Mouse (Mus musculus) skeletal muscle tissue, adult 2 months (tissue): ENCODE measurements around the gene Frmd6.

Experiments
- DNase-seq: peaks from one replicate; pipeline ENCODE4 v3.0.0-alpha.2; 2012; ENCODE audit warnings: low read depth, low spot score

The Frmd6 gene

DNA sequence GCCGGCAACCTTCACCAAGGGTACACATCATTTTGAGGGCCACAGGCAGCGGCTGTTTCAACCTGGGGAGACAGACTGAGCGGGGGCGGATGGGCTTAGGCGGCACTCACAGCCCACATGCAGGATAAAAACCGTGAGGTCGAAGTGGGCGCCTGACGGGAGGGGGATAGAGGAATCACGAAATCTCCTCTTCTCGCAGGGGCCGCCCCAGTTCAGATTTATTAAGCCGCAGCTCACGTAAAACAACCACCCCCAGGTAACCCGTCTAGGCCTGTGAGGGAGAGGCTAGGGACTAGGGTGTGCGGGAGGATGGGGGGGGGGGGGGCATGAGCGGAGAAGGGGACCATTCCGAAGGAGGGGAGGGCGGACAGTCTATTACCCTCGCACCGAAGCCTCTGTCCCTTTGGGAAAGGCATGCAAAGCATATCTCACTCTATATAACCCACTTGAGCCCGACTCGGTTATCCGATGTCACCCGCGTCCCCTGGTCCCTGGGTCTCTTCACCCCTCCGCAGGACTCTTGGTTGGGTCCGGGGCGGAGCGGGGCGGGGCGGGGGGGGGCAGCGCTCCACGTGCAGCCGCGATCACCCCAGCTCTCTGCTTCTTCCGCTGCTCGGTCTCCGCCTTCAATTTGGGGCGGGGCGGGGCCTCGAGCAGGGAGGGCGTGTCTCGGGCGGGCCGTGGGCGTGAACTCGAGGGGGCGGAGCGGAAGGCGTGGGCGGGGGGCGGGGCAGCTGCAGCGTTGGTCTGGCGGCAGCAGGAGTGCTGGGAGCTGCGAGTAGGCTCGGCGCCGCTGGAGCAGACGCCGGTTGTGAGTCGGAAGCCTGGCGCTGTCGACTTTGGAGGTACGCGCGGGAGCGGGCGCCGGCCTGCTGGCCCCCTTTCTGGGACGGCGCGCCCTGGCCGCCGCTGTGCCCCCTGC lies at the start of gene Frmd6:
Gene Frmd6 (plus strand): TSS at position 786 of the 922 bp plus-strand sequence.
- peak; percentile 94 for DNase-seq

DNA sequence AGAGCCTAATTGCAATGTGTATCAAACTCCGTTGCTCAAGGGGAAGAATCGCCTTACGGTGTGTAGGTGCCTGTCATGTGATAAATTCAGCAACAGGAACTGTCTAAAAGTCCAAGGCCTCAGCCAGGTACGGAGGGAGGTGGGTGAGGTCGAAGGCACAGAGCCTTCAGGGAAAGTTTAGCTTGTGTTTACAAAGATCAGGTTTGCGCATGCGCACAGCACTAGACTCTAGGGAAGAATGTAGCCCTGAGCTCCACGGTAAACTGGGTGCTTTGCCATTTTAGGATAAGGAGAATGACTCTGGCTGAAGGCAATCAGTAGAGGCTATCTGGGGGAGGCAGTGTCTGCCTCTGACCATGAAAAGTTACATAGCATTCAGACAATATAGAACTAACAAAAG lies 49.7 kb upstream of the Frmd6 start:
- no peak for DNase-seq

DNA sequence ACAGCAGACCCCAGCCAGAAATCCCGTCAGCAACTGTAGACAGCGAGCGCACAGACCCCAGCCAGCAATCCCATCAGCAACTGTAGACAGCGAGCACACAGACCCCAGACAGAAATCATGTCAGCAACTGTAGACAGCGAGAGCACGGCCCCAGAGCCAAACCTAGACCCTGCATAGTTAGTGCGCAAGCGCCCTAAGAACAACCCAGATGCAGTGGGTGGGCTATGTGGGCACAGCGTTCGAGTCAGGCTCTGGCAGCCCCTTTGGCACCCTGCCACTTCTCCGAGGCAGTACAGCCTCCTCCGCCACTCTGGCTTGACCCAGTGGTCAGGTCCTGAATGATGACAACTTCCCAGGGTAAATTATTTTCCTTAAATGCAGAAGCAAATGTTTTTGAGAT lies 48.6 kb upstream of the Frmd6 start:
- no peak for DNase-seq

DNA sequence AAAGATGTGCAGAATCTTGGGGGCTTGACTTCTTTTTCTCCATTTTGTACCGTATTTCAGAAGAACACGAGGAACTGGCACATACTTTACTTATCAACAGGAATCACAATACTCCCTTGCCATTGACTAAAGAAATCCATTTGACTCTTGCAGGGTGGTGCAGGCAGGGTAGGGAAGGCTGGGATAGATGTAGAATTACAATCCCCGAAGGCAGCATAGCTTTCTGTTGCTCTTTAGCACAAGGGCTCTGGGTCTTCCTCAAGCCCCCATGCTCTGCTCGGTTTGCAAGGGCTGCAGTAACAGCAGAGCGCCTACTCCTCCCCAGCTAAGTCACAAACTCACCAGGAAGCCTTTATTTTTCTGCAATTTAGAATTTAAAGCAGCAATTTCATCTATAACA lies 47.8 kb upstream of the Frmd6 start:
- DNase-seq, result no peak

DNA sequence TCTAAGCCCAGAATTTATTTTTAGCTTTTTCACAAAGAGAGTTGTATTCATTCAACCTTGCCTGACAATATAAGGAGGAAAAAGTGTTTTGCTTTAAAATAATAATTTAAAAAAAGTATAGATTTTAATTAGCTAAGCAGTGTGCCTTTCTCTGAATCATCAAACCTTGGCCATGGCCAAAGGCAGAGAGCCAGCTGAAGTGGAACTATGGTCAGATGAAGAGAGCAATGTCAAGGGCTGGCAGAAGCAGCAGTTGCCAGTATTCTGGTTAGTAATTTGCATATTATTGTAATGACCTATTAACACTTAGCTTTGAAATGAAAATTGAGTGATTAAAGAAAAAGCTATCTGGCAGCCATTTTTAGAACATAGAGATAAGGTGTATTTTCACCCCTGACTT lies 47.4 kb upstream of the Frmd6 start:
- DNase-seq, result no peak

DNA sequence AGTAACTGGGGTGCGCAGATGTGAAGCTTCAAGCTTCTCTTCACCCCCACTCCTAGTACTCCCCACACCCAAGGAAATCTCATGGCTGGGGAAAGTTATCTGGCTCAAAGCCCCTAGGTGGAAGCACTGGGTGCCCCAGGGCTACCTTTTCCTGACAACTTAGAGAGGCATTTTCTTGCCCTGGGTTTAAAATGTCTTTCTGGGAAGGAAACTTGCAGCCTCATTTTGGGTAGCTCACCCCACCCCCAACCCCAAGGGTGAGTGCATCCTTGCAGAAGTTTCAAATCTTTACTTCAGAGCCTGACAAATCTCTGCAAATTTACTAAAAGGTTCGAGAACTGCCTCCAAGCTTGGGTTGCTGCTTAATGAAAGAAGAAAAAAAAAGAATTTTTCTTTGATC lies 47.0 kb upstream of the Frmd6 start:
- DNase-seq, result no peak

DNA sequence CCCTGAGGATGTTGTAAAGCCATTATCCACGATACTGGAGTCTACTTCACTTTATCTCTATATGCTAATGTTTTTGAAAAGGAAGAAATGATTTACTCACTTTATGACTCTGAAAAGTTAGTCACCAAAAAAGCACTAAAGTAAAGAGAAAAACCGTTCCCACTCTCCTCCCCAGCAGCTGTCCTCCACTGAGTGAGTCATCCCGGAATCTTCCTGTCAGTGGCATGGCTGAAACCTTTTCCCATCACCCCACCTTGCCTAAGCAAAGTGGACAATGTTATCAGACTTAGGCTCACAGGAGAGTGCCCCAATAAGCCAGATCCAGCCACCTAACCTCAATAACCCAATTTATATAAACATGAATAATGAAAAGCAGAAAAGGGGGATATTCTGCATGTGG lies 46.6 kb upstream of the Frmd6 start:
- no peak for DNase-seq

DNA sequence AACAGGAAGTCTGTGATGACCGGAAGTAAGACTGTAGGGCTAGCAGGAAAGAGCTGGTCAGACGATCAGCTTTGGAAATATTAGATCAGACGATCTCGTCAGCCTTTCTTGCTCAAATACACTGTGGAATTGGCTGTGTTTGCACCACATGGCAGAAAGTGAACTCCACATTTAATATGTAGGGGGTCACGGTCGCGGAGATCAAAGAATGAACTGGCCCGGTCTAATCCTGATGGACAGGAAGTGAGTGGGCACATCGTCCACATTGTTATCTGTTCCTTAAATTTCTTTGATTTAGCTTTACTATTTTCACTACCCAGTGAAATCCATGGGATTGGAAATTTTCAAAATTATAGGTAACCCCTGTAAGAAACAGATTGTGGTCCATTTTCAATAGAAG lies 42.3 kb upstream of the Frmd6 start:
- DNase-seq, result no peak

DNA sequence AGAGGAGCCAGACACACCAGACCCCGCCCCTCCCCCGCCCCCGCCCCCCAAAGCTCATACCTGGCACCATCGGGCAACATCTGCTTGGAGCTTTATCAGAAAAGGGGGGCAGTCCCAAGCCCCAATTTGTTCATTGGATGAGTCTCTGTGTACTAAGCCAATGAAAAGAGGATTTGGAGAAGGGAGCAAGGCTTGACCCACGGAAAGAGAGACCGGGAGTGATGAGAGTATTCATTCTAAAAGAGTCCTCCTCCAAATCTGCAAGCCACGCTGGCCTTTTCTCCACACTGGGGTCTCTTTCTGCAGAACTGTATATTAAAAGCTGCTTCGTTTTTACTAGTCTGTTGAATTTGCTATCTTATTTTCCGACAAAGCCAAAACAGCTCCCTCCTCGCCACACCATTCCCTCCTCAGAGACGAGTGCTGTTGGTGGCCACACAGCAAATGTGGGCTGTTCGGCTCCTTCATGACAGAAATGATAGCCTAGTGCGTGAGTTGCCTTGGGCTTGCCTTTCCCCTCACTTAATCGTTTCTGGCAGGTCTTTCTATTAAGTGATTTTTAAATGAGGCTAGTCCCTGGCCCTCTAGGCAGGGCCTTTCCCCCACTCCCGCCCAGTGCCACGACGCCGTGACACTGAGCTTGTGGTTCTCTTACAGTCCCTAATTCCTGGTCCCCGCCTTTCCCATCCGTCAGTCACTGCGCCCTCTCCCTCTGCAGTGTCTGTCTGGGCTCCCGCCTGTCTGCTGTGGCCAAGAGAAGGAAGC lies 41.7 kb upstream of the Frmd6 start:
- DNase-seq, result no peak

DNA sequence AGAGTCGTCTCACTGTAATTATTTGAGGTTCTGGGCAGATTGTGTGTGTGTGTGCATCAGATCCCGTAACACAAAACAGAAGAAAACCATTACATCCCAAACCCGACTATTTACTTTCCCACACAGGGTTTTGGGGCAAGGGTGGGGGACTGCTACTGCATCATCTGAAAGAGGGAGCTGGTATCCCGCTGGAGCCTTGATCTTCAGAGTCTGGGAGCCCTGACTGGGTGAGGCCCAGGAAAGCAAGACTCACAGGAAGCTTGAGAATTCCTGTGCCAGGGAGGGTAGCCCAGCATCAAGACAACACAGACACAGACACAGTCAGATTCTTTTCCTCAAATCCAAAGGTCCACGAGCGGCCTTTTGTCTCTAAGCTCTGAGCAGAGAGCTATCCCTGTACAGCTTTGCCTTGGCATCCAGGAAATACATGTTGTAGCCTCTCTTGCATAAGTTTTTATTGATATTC lies 41.0 kb upstream of the Frmd6 start:
- DNase-seq, result no peak

DNA sequence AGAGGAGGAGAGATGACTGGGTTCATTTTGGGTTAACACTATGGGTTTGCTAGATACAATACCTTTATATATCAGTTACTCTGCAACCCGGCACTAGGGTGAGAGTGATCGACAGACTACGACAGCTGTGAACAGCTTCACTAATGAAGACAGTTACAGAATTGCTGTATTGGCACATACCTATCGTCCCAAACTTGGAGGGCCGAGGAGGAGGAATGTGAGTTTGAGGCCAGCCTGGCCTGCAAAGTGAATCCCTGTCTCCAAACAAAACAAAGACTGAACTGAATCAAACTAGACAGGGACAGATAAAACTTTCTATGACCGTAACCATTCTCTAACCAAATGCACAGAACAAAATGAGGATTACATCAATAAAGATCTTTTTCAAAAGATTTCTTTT lies 36.0 kb upstream of the Frmd6 start:
- DNase-seq, result no peak

DNA sequence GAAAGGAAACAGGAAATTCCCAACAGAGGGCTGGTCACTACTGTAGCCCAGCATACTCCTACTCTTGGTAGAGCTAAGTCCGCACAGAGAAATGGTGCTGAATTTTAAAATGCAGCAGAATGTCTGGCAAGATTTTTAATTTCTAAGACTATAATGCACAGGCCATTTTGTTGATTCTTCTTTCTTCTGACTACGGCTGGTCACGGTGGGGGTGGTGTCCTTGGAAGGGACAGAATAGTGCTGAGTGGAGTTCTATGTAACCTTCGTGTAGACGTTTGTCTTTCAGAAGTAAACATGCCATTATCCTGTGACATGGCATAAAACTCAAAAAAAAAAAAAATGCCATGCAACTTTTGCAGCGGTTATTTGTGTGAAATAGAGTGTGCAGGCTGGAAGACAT lies 32.0 kb upstream of the Frmd6 start:
- DNase-seq, result no peak

DNA sequence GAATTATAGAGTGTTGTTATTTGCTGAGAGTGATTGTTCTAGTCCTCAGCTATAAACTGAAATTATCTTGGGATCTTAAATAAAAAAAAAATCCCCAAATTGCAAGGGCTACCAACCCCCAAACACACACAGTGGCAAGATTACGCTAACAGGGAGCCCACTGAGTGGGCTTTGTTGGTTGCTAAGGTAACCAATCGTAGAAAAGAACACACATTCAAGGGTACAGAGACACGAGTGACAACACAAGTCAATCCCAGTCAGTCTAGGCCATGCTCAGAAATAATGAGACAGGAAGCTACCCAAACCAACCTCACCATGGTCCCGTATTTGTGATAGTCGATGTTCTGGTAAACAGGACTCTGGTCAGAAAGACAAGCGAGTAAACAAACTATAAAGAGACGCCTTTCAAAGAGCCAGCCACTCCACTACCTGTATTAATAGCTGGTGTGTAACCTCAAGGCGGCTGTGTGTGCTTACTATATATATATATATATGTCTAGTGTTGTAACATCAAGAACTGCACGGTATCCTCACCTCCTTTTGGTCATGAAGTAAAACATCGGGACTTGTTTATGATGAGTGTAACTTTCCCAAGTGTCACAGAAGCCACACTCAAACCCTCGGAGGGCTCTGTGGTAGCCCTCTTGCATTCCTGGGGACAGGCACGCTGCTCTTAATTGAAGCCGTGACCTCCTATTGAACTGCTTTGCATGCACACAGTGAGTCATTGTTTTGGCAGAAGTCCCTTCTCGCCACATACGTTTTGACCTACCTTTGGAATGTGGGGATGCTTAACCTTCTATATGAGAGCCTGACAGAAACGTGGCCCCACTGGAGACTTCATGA lies 30.5 kb upstream of the Frmd6 start:
- no peak for DNase-seq

DNA sequence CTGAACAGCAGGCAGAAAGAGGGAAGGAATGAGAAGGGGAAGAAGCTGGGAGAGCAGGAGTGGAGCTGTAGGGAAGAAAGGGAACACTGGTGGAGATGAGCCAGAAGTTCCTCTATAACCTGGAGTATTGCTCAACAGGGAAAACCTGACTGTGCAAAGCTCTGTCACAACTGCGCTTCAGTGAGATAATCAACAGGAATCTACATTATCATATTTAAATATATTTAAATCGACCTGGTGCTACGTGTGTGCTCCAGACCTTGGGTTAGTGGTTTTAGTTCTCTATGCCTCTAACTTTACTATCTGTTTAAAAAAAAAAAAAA lies 30.0 kb upstream of the Frmd6 start:
- DNase-seq, result no peak

DNA sequence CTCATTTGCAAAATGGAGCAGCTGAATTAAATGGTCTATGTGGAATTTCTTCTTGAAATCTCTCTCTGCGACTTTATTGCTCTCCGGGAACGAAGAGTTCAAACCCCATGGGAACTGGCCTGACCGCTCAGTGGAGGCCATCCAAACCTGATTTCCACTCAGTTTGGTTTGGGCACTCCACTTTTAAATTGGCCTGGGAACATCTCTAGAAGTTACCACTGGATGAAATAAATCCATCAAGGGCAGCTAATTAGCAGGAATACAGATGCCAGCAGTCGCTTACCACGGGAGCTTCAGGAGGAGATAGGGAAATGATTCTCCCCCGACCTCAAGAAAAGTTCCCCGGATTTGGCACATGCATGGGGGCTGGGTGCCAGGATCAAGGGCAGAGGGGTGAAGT lies 26.8 kb upstream of the Frmd6 start:
- DNase-seq, result no peak

DNA sequence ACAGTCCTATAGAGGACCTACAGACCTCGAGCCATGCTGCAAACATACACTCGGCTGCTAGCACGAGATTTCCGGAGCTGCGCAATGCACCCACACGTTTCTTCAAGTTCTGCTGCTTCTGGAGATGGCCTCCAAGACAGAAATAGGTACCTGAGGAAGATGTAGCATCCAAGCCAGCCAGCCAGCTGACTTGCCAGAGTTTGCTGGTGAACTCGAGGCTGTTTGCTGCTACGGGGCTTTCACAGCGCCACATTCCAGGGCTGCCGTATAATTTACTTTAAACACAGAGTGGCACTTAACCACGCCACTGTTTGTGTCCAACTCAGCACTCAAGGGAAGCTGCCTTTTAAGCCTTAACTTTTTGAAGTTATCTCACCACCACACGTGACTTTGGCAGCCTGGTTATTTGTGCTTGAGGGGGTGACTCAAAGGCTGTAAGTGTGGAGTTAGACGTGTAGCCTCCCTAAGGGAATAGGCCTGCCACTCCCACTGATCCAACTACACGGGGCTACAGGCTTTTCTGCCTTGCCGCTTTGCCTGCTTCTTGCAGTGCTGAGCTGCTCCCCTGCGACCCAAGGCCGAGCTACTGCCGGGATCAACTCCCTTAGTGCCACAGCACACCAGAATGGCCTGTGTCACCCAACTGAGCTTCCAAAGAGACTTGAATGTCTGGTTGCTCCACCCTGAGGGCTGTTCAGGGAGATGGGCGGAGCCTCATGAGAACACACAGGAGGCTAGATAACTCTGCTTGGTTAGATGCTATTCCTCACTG lies 25.9 kb upstream of the Frmd6 start:
- no peak for DNase-seq

DNA sequence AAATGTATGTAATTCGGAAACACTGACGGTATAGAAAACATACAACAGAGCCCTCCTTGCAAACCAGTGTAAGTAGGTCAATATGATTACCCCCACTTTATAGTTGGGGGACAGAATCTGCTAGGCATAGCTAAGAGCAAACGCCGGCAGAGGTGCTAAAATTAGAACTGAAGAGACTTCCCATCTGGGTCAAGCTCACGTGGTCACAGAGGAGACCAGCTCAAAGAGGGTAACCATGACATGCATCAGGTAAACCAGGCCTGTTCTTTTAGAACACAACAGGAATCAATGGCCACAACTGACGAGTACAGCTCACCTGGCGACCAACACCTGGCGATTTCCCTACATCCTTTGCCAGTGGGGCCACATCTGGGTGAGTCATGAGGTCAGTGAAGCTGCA lies 25.2 kb upstream of the Frmd6 start:
- no peak for DNase-seq

DNA sequence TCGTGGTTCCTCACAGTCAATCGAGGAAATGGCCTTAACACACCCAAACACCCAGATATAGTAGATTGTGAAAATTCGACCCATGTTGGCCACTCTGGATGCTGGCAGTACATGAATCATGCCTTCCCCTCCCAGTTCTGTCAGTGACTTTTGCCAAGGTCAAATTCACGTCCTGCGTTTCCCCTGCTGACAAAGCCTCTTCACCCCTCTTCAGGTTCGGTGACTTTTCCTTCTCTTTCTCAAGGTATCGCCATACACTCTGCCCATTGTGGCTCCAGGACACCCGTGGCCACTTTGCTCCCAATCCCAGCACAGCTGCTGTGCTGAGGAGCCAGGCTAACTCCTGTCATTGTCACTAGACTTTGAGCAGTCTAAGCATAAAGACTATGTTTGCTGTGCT lies 24.0 kb upstream of the Frmd6 start:
- no peak for DNase-seq

DNA sequence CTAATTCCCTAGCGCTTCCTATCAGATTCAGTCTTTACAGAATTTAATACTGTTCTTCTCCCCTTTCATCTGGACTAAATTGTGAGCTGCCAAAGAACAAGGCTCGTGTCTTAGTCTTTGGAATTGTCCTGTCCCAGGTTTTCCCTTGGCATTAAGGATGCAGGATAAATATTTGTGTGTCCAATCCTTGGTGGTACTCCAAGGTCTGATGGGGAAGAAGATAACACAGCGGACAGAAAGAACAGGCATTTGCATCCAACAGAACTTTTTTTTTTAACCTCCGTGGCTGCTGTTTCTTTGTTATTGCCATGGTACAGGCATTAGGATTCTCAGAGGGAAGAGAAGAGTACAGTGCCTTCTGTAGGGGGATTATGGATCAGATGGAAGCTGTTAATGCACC lies 21.8 kb upstream of the Frmd6 start:
- no peak for DNase-seq

DNA sequence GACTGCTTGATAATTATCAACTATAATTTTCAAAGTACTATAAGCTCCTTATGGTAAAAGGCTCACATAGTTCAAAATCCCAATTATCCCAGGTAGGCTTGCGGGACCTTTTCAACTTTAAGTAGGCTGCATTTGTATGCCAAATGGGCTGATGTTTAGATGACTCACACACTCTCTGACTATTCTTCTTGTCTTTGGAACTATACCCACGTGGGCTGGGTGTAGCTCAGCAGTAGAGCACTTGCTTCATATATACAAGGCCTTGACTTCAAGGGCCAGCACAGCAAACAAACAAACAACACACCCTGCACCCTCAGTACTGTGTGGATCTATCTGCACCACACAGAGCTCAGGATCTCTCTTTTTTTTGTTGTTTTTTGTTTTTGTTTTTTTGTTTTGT lies 20.3 kb upstream of the Frmd6 start:
- no peak for DNase-seq

DNA sequence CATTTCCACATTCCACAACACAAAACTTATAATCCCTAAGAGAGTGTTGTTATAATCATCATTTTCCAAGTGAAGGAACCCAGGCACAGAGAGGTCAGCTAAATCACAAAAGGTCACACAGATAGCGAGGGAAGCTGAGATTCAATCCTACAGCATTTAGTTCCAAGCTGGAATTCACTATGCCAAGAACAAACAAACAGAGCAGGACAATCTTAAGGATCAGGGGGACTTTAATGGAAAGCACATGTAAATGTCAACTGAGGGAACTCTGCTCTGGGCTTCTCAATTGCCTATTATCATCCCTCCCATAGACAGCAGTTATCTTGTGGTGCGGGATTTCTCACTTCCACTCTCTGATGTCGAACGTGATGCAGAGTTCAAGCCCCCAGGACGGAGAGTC lies 17.8 kb upstream of the Frmd6 start:
- DNase-seq, result no peak
